Mouse (Mus musculus) kidney, postnatal 0 days (tissue): Measurements from ENCODE around the gene Hexdc. TPM values are rescaled to one million over a fixed set of nuclear protein-coding genes. Genes with fewer than 3 reads are reported as not detected.

Experiments used
- ATAC-seq: fragments of 200-750 bp; cut with Nextera tagmentation; replicated peaks from 2 replicates; pipeline ENCODE4 v1.8.0; 2017; ENCODE audit warnings: low read depth, moderate number of reproducible peaks, moderate TSS enrichment, moderate library complexity; ENCODE audit not compliant: low FRiP score
- DNase-seq: peaks from one replicate; pipeline ENCODE4 v3.0.0-alpha.2; 2016; ENCODE audit warnings: low spot score
- H3K27ac ChIP-seq: fragments of 300-500 bp; sonication (generic); 2 replicates; pipeline ENCODE4 v1.5.1; 2014; ENCODE audit warnings: mild to moderate bottlenecking
- H3K27me3 ChIP-seq: fragments of 300-500 bp; sonication (generic); 2 replicates; pipeline ENCODE4 v1.6.1; 2014; ENCODE audit warnings: low read length, mixed read lengths; ENCODE audit not compliant: insufficient read depth
- H3K36me3 ChIP-seq: fragments of 300-500 bp; sonication (generic); 2 replicates; pipeline ENCODE4 v1.6.1; 2014; ENCODE audit warnings: low read length, mixed read lengths; ENCODE audit not compliant: insufficient read depth
- H3K4me1 ChIP-seq: fragments of 300-500 bp; sonication (generic); replicated peaks from 2 replicates; pipeline ENCODE4 v1.6.1; 2014; ENCODE audit warnings: antibody characterized with exemption, low read length, mixed read lengths; ENCODE audit not compliant: insufficient read depth
- H3K4me2 ChIP-seq: fragments of 300-500 bp; sonication (generic); 2 replicates; pipeline ENCODE4 v1.6.1; 2014; ENCODE audit warnings: mild to moderate bottlenecking, low read length, moderate library complexity, mixed read lengths
- H3K4me3 ChIP-seq: fragments of 300-500 bp; sonication (generic); replicated peaks from 2 replicates; pipeline ENCODE4 v1.5.1; 2014; ENCODE audit warnings: low read depth, low read length
- H3K9ac ChIP-seq: fragments of 300-500 bp; sonication (generic); 2 replicates; pipeline ENCODE4 v1.6.1; 2014; ENCODE audit warnings: low read depth, low read length
- H3K9me3 ChIP-seq: fragments of 300-500 bp; sonication (generic); replicated peaks from 2 replicates; pipeline ENCODE4 v1.6.1; 2016; ENCODE audit warnings: low read length, inconsistent platforms, mixed read lengths
- CTCF ChIP-seq: IDR thresholded peaks from 2 replicates; pipeline ENCODE4 v1.5.1; 2016; ENCODE audit warnings: antibody characterized with exemption, low read depth, mild to moderate bottlenecking, moderate library complexity
- WGBS: fragments of 180-500 bp; shearing (Covaris S2); extraction: QIAGEN DNeasy Blood & Tissue Kit; methylation state at CpG from one replicate; pipeline ENCODE4 v1.1.7; 2014; 5-methylcytosine and 5-hydroxymethylcytosine counted together
- polyA plus RNA-seq: library from polyadenylated mRNA; unstranded; fragments of >200 nt; fragmentation: Nextera tagmentation; extraction: Ambion mirVana; gene quantifications from 2 replicates; pipeline ENCODE4 v1.2.1, GENCODE M21; 2015

The Hexdc gene
- polyA plus RNA-seq, 1 experiment from 2014 or later, result 8.9 TPM

DNA sequence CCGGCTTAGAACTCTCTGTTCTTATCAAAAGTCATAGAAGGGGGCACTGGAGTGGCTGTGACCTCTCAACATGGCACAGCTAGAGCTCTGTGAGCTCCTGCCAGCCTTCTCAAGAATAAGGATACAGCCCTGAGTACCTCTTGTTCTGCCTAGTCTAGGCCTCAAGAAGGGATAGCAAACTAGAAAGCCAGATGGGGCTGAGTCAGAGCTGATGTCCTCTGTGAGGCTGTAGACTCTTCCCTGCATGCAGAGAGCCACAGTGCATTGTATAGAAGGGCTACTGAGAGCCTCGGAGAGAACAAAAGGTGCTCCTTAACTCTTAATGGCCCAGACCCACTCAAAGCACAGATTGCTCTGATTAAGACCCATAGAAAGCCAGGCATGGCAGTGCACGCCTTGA lies 30.0 kb upstream of the Hexdc start:
- Histone ChIP-seq H3K4me1 (no peaks in the 10 kb centered on the region; the same call in 1 of the 2 replicates), H3K4me2 (no peak overlapping the region), H3K9ac (no peak overlapping the region), H3K4me3 (no peak overlapping the region), H3K27me3 (no peaks in the 10 kb centered on the region), H3K36me3 (no peaks in the 10 kb centered on the region), H3K9me3 (no peaks in the 10 kb centered on the region), H3K27ac (no peak overlapping the region)
- 55% methylated on average over 3 of the region's 3 CpGs for WGBS
- DNase-seq (no peak), ATAC-seq (no peak)
- no peak for TF ChIP-seq CTCF

DNA sequence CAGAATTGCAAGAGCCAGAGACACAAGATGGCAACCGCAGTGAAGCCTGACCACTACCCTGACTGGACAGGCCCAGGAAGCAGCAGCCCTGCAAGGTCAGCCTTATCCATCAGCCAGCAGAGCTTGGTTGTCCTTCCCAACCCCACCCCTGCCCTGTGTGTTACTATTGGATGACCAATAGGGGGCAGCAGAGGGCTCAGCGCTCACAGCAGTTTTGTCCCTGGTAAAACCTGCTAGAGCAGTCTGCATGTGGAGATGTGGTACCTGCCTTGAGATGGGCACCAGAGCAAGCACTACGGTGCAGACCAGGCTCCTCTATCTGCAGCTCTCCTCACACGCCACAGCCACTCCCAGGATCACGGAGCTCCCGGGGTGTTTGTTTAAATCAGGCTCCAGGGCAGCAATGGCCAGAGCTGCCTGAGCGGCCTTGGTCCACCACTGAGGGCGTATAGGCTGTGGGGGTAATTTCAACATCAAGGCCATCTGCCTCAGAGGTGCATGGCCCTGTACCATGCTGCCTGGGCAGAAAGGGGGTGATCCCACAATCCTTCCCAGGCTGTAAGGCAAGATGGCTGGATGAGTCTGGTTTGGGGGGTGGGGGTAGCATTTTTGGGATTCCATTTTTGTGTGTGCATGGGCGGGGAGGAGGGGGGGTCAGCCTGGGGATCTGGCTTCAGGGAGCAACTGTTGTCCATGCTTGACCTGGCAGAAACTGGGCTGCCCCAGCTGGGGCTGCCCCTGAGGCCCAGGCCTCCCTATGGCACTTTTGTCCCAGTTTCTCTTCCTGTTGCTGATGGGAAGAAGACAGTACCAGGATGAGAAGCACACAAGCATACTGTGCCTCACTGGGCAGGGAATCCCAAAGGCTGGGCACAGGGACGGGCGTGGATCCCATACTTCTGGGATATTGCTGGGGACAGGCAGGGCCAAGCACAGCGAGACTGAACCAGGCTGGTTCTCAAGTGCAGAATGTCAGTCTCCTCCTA lies 27.7 kb upstream of the Hexdc start:
- Histone ChIP-seq H3K27me3 (no peaks in the 10 kb centered on the region), H3K9me3 (no peaks in the 10 kb centered on the region), H3K36me3 (no peaks in the 10 kb centered on the region), H3K4me3 (no peak overlapping the region), H3K27ac (no peak overlapping the region), H3K4me1 (no peaks in the 10 kb centered on the region; the same call in 1 of the 2 replicates), H3K4me2 (no peak overlapping the region), H3K9ac (no peak overlapping the region)
- ATAC-seq (peak; percentile 50; the same call in 1 of the 2 replicates), DNase-seq (peak; percentile 62)
- peak; percentile 91 for TF ChIP-seq CTCF
- 56% methylated on average over 12 of the region's 12 CpGs for WGBS

DNA sequence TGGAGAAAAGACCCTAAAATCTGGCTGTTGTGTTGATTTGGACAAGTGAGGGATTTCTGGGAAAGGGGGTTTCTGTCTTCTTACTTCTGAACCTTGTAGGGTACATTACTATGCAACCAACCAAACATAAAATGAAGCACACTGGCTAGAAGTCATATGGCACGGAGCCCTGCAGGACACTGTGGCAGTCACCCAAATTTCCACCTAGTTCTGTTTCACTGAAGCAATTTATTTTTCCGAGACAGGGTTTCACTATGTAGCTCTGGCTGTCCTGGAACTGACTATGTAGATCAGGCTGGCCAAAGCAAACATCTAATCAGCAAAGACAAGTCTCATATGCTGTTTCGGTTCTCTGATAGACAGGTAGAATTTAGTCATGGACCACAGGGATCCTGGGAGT lies 14.6 kb upstream of the Hexdc start:
- DNase-seq (no peak), ATAC-seq (no peak)
- no peaks in the 10 kb centered on the region for H3K27me3 ChIP-seq
- H3K9ac ChIP-seq, result no peak overlapping the region
- no peak overlapping the region for H3K4me2 ChIP-seq
- WGBS, result 73% methylated on average over 3 of the region's 3 CpGs
- no peak overlapping the region for H3K27ac ChIP-seq
- no peak for TF ChIP-seq CTCF
- no peaks in the 10 kb centered on the region for H3K9me3 ChIP-seq
- no peaks in the 10 kb centered on the region for H3K36me3 ChIP-seq
- no peak overlapping the region for H3K4me3 ChIP-seq
- no peaks in the 10 kb centered on the region for H3K4me1 ChIP-seq

DNA sequence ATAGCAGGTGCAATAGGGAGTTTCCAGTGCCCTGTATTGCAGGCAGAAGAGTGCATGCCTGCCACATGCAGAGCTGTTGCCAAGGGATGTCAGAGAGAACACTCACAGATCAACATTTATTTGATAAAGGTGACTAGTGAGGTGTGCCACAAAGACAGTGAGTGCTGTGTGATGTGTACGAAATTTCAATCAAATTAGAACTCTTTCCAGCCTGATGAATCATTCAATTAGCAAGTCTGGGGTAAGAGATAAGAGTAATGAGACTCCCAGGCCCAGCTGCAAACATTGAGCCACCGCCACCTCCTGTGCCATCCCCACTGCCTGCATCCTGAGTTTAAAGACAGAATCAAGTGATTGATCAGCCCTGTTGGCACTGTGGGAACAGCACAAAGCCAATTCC lies 11.5 kb upstream of the Hexdc start:
- peaks cover 3% of the 10 kb centered on the region; the same call in 1 of the 2 replicates for H3K36me3 ChIP-seq
- DNase-seq (no peak), ATAC-seq (no peak)
- H3K27me3 ChIP-seq, result no peaks in the 10 kb centered on the region
- H3K4me3 ChIP-seq, result no peak overlapping the region
- H3K9me3 ChIP-seq, result no peaks in the 10 kb centered on the region
- no peak for TF ChIP-seq CTCF
- 58% methylated on average over 2 of the region's 2 CpGs for WGBS
- H3K4me2 ChIP-seq, result no peak overlapping the region
- H3K4me1 ChIP-seq, result no peaks in the 10 kb centered on the region
- no peak overlapping the region for H3K27ac ChIP-seq
- no peak overlapping the region for H3K9ac ChIP-seq

DNA sequence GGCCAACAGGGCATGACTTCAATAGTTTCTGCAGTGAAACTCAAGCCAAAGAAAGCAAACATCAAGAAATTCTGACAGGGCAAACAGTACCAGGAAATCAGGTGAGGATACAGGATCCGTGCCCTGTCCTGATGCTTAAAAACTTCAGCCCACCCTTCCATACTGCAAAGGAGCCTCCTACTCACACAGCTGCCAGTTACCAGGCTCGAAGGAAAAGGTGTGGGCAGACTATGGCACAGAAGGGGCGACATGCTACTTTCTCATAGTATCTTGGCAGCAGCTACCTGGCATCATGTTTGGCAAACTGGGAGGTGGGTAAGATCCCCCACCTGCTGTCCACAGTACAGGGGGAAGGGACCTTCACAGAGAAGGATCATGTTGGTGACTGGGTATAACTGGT lies 10.8 kb upstream of the Hexdc start:
- no peak overlapping the region for H3K4me3 ChIP-seq
- WGBS, result 42% methylated on average over 3 of the region's 3 CpGs
- no peak for ATAC-seq

DNA sequence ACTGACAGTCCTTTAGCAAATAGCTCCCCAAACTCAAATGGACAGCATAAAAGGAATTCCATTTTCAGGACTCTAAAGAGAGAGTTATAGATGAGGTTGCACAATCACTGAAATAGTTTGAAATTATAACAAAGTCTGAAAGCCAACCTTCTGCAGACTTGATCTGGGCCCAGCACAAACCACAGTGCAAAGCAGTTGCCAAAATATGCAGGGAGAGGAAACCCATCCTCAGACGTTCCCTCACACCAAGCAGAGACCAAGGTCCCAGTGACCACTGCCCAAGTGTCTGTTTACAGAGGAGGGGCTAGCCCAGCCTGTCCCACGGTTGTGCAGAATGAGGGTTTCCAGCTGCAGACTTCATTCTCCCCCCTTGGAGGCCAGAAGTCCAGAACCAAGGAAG lies 5.6 kb upstream of the Hexdc start:
- Histone ChIP-seq H3K36me3 (peaks cover 3% of the 10 kb centered on the region; the same call in 1 of the 2 replicates), H3K4me2 (no peak overlapping the region), H3K27me3 (no peaks in the 10 kb centered on the region), H3K27ac (no peak overlapping the region), H3K4me1 (no peaks in the 10 kb centered on the region), H3K4me3 (no peak overlapping the region), H3K9me3 (no peaks in the 10 kb centered on the region), H3K9ac (no peak overlapping the region)
- DNase-seq, result peak; percentile 9
- TF ChIP-seq CTCF, result no peak
- 24% methylated on average over 2 of the region's 2 CpGs for WGBS
- no peak for ATAC-seq

More for the DNA sequence above, 10.8 kb upstream of the Hexdc start:
- peak; percentile 24 for DNase-seq
- Histone ChIP-seq H3K27me3 (no peaks in the 10 kb centered on the region), H3K36me3 (peaks cover 3% of the 10 kb centered on the region; the same call in 1 of the 2 replicates), H3K9me3 (no peaks in the 10 kb centered on the region), H3K9ac (no peak overlapping the region), H3K4me1 (no peaks in the 10 kb centered on the region), H3K4me2 (no peak overlapping the region), H3K27ac (no peak overlapping the region)
- no peak for TF ChIP-seq CTCF
